Mouse (Mus musculus) urinary bladder, postnatal 36 days (tissue): ENCODE data around the gene Fam43a.

Experiments used
- DNase-seq, 2 experiments: peaks; one replicate each; pipeline ENCODE4 v3.0.0; 2022; ENCODE audit warnings: low spot score in 2 of 2, mixed read lengths in 1 of 2

Gene Fam43a

GRCm38 (mm10) chr16:30595835-30596557 lies 3.5 kb upstream of the Fam43a start:
- no peak for DNase-seq

- DNase-seq = peak; percentile 90 to 92
Measured at GRCm38 (mm10) chr16:30596959-30597681, 2.4 kb upstream of the Fam43a start.

DNA sequence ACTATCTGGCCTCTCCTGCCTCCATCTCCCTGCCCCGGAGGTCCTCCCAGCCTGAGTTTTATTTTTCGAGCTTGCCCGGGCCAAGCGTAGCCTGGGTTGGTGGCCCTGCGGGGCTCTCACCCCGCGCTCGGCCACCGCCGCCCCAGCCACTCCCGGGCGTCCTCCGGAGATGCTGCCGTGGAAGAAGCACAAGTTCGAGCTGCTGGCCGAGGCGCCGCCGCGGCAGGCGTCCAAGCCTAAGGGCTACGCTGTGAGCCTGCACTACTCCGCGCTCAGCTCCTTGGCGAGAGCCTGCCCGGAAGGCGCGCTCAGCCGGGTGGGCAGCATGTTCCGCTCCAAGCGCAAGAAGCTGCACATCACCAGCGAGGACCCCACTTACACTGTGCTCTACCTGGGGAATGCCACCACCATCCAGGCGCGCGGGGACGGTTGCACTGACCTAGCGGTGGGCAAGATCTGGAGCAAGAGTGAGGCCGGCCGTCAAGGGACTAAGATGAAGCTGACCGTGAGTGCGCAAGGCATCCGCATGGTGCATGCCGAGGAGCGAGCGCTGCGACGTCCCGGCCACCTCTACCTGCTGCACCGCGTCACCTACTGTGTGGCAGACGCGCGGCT lies 1.0 kb downstream of the Fam43a start:
- DNase-seq = peak; percentile 55 to 69

DNA sequence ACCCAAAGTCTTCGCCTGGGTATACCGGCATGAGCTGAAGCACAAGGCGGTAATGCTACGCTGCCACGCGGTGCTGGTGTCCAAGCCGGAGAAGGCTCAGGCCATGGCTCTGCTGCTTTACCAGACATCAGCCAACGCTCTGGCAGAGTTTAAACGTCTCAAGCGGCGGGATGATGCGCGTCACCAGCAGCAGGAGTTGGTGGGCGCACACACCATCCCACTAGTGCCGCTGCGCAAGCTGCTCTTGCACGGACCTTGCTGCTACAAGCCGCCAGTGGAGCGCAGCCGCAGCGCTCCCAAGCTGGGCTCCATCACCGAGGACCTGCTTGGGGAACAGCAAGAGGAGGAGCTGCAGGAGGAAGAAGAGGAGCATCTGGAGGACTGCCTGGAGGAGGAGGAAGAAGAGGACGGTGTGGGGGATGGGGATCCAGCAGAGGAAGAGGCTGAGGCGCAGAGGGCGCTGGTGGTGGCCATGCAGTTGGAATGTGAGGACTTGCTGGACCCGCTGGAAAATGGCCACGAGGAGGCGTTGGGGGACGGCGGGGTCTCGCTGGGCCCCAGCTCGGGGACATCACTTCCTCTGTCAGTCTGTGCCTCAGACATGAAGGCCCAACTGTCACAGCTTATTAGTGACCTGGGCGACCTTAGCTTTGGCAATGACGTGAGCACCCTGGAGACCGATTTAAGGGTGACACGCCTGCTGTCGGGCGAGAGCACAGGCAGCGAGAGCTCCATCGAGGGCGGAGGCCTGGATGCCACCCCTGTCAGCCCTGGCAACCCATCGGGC lies 1.7 kb downstream of the Fam43a start:
- DNase-seq = peak in 1 of 2 experiments; percentile 33

DNA sequence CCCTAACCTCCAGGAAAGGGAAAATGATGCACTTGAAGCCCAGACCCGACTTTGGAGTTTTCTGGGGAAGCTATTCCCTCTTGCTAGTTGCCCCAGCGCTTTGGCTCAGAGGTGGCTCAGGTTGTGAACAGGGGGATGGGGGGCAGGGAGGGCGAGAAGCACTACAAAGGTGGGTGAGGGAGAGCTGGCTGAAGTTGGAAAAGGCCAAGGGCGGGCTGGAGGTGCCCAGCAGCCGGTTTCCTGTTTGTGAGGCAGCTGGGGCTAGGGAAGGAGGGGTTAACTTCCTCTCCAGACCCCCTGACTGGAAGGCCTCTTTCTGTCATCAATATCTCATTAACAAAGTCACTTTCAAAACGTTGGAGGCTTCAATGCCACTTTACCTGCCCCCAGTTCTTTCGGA lies 2.4 kb downstream of the Fam43a start:
- no peak for DNase-seq

- no peak for DNase-seq
Measured at GRCm38 (mm10) chr16:30602684-30603530, 3.4 kb downstream of the Fam43a start.

DNA sequence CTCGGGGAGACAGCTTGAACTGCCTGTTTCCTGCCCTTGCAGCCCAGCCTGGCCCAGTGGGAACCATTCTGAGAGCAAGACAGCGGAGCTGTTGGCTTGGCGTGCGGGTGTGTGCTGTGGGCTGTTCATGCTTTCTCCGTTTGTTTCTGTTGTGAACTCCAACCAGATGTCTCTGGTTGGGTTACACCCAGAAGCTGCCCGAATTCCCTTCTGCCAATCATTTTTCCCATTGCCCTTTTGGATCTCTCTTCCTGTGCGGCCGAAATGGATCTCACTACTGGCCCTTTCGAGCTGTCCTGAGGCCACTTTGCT lies 4.0 kb downstream of the Fam43a start:
- DNase-seq = no peak

DNA sequence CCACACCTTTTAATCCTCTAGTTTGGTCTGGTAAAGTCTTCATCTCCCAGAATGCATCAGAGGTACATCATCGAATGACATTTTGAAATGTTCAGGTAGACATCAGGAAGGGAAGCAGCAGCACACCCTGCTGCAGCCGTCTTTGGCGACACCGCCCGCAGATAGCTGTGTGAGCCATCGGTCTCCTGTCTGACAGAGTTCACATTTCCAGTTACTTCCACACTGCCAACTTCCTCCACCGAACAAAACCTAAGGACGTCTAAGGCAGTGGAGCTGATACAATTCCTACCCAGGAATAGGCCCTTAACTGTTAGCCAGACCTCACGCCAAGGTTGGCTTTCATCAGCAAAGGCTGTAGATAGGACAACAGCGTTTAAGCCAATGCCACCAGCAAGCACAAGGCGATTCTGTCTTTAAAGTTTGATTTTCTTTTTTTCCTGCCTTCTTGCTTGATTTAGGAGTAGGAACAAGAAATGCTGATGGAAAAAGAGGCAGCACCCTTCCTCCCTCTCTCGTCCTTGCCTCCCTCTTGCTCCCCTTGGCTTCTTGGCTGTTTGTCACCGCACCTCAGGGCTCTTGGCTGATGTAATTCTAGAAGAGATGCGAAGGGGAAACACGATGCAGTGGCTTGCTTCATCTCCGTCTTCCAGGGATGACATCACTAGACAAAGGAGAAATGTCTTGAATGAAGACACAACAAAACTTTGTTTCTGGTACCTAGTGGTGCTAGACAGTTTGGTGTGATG lies 4.7 kb downstream of the Fam43a start:
- DNase-seq = no peak

DNA sequence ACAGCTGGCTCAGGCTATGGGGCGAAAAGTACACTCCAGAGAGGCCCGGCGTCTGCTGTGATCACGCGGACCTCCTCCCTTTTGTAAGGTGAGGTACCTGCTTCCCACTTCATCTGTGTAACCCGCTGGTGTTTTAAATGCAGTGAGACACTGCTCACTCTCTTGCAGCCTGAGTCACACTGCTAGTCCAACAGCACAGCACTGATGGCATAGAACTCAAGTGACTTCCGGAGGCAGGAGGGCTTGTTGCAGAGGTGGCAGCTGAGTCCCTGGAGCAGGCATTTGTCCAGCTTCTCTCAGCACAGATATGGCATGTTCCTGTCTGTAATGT lies 5.2 kb downstream of the Fam43a start:
- no peak for DNase-seq

DNA sequence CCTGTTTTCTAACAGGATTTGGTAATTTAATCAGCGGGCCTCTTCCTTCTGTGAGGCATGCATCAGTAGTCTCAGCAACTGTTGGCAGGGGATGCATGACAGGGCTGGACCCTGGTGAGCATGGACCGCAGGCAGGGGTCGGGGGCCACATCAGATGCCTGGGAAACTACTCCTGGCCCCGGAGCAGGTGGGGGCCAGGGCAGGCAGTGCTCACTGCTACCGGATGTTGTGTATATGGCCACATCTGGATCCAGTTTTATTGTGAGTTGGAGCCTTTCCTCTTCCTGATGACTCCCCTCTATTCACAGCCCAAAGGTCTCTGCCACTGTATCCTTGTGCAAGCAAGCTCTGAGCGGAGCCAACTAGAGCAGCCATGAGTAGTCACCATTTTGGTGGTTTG lies 6.0 kb downstream of the Fam43a start:
- DNase-seq = no peak

- no peak for DNase-seq
Measured at GRCm38 (mm10) chr16:30607868-30608267, 8.3 kb downstream of the Fam43a start.

DNA sequence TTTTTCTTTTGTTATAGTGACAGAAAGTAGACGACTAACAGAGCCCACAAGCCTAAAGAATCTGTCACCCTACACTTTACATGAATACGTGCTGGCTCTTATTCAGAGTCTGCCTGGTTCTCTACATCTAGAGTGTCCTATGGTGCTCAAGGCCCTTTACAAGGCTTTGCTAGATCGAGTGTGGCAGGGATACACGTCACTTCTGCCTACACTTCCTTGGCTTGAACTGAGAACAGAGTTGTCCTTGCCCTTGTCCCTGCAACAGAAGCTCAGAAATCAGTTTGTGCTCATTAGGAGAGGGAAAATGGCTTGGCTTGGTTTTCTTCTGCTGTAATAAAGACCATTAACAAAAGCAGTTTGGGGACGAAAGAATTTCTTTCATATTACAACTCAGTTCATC lies 11.8 kb downstream of the Fam43a start:
- DNase-seq = no peak

DNA sequence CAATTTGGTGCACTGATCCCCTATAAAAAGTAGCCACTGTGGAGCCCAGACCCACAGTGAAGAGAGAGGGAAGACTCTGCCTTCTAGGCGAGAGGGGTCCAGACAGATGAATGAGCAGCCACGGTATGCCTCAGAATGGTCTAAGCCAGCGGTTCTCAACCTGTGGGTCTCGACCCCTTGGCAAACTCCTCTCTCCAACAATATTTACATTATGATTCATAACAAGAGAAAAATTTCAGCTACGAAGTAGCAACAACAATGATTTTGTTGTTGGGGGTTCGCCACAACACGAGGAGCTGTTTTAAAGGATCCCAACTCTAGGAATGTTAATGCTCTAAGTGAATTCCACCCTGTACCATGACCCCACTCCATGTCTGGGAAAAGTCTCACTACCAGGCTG lies 13.6 kb downstream of the Fam43a start:
- DNase-seq = no peak

DNA sequence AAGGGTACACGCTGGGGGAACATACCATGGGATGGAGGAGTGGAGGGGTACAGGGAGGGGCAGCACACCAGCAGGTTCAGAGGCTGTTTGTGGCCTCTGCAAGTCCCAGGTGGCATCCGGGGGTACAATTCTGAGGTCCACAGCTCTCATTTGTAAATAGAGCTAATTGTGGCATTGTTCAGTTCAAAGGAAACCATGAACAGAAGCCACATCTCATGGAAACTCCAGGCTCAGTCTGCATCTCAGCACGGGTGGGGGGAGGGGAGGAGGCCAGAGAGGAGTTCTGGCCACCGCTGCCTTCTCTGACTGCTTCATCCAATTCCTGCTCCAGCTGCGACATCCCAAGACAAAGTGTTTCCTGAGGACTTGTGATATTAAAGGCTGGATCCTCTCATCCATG lies 14.6 kb downstream of the Fam43a start:
- DNase-seq = no peak

DNA sequence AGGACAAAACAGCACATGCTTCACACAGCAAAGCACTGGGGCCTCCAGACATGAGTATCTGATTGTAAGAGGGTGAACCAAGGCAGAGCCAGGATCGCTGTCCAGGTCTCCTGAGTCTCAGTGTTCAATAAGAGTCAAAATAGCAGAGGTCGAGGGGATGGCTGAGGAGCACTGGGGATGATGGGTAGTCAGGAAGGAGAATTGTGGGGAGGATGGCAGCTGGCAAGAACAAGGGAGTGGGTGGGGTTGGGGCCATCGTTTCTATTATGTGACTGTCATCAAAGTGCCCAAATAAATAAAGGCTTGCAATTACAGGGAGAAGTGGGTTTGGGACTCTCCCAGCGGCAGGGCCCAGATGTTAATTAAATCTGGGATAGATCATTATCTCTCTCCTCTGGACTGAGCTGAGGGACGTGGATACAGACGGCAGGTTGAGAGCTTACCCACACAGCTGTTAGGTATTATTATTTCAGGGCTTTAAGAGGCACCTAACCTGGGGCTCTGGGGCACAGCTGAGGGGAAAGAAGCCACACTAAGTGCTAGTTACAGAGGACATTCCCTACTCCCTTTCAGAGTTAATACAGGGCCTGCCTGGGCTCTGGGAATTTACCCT lies 15.3 kb downstream of the Fam43a start:
- no peak for DNase-seq

DNA sequence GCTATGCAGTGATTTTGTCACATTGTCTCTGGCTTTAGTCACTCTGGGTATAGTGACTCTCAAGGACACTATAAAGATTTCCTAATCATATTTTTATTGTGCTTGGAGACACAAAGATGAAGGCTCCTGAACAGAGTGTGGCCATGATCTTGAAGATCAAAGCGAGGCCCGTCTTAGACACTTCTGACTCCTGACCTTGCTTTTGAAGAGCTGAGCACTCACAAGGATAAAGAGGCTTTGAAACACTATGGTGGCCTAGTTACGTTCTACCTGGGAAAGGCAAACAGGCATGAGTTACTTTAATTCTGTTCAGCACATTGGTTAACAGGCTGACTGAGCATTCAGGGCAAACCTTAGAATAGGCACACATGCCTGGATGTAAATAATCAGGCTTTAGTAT lies 16.8 kb downstream of the Fam43a start:
- DNase-seq = no peak

DNA sequence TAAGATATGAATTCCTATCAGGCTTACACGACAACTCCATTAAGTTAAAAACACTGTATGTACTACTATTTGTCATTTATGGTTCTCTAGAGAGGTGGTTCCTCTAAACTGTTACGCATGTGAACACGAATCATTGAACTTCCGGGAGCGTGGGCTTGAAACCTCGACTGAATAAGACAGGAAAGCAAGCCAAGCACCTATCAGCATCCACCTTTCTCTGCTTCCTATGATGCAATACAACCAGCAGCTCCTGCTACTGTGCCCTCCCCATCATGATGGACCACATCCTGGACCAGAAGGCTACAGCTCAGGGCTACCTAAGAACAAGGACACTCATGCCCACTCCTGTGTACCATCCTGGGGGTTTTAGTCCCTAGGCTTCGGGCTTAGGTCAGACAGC lies 24.1 kb downstream of the Fam43a start:
- DNase-seq = no peak

DNA sequence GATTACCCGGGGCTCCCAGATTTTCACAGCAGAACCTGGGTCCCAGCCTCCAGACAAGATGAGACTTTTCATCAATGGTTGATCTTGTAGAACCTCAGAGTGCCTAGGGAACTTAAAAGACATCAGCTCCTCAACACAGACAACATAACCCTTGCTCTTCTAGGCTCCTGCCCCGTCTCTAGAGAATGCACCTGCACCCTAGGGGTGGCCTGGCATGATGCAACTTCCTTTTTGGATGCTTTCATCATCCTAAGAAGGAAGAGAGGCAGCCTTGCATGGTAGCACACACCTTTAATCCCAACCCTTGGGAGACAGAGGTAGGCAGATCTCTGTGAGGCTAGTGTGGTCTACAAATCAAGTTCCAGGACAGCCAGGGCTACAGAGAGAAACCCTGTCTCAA lies 25.1 kb downstream of the Fam43a start:
- DNase-seq = no peak

DNA sequence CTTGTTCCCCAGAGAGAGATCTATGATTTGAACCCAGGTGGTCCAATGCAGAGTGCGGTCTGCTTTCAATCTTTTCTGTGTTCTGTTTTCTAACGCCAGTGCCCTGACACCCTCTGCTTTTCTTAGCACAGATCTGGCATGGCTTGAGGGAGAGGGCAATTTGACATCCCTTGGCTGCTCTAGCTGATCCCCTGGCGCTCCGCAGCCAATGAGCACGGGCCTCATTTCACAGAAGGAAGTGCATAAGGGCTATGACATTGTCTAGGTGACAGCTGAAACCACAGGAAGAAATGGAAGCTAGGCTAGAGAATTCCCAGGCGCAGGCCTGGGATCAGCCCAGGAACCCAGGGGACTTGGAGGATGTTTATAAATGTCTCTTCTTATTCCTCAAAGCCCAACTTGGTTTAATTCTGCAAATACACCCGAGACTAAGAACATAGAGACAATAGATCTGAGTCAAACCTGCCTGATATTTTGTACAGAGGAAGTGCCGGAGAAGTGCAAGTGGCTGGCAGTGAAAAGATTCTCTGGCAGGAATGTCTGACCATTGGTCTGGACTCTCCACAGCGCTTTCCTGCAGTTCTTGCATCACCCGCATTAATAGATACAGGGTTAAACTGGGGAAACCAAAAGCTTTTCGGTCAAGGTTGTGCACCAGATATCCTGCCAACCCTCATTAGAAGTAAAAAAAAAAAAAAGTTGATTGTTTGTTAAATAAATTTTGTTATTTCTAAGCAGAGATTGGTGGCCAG lies 28.2 kb downstream of the Fam43a start:
- DNase-seq = no peak

- no peak for DNase-seq
Measured at GRCm38 (mm10) chr16:30628401-30628800, 28.9 kb downstream of the Fam43a start.
